Mouse (Mus musculus): ENCODE results near the gene Lcn12.

DNA sequence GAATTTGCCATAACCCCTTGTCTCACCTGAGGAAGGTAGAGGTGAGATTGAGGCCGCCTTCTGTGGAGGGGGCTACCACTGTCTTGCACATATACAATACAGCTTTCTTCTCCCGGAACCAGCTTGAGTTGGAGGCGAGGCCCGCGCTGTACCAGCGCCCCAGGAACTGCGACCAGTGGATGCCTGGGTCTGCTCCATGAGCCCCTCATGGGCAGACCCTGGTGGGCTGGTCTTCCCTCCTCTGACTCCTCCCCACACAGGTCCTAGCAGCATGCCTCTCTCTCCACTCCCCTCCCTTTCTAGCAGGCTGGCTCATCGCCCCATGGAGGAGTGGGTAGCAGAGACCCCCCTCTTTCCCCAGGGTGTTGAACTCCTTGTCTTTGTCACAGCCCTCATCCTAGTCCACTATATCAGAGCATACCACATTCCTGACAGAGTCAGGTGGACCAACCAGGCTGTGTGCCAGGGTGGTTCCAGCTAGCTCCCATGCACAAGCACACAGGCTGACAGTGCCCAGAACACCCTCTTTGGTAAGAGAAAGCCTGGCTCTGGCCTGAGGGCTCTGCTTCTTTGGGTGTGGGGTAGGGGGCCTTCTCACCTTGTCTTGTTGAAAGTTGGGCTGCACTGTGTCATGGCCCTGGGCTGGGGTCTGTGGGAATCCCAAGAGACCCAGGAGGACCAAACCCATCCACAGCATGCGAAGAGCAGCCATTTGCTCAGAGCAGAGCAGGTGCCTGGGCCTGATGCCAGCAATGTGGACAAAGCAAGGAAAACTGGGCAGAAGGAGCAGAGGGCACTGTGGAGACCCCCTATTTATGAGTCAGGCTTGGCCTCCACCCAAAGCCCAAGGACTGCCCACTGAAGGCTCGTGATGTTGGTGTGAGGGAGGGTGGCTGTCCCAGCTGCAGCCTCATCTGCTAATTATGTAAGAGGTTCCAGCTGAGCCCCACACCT is 24.5 kb downstream of the Lcn12 start:
- no peak for TF ChIP-seq CTCF (IDR thresholded peaks at IDR 0.05; ENCODE audit: low read depth, low read length)
- TF ChIP-seq GATA1 (IDR thresholded peaks at IDR 0.05; ENCODE audit: borderline replicate concordance, low read length), result no peak
- TF ChIP-seq TAL1 (conservative IDR thresholded peaks at IDR 0.05; ENCODE audit: low read depth, low read length), result no peak

Measured in G1E (cell line).